Mouse (Mus musculus): Measurements from ENCODE around the gene Rac2. TPM values are rescaled to one million over a fixed set of nuclear protein-coding genes. Genes with fewer than 3 reads are reported as not detected.

Gene Rac2
- polyA plus RNA-seq, 1 experiment from 2014 or later, result 5.7 TPM

DNA sequence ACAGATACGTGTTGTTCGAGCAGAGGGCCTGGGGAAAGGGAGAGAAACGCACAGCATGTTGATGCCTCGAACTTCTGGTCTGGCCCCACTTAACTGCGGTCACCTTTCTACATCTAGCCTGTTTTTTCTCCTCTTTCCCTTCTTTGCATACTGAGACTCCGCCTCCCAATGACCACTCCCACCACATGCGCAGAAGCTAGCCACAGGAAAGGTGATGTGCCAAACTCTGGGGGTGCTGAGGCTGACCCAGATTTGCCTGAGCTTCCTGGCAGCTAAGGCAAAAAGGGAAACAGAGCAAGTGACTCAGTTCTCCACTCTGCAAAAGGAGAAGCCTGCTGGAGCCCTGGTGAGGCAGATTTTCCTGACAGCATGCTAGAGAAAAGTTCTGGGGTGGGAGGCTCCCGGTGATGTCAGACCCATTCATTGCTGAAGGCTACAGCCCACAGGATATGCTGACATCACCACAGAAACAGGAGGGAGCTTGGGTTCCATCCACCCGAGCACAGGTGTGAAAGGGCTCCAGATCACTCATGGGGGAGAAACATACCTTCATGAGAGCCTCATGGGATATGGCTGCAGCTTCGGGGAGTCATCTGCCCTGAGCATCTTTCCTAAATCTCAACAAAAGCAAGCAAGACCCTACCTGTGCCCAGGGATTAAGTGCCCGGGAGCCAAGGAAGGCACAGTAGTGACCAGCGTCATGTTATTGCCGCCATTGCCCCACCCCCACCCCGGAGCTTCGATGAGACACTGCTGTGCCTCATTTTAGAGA, 19.3 kb upstream of the Rac2 start:
- no peak overlapping the region for H3K4me2 ChIP-seq (ENCODE audit: low read length)
- H3K27ac ChIP-seq (ENCODE audit: low read depth, low read length), result no peak overlapping the region
- H3K4me3 ChIP-seq (ENCODE audit: low read length), result no peak overlapping the region
- ATAC-seq, result no peak
- no peaks in the 10 kb centered on the region for H3K36me3 ChIP-seq (ENCODE audit: control insufficient read depth, insufficient read depth, low read length)
- no peaks in the 10 kb centered on the region for H3K9me3 ChIP-seq (ENCODE audit: control insufficient read depth, low read length)
- H3K27me3 ChIP-seq (replicated peaks; ENCODE audit: control insufficient read depth, insufficient read depth, low read length), result no peaks in the 10 kb centered on the region
- H3K9ac ChIP-seq (ENCODE audit: low read depth, low read length), result no peak overlapping the region
- 69% methylated on average over 15 of the region's 15 CpGs for WGBS
- no peaks in the 10 kb centered on the region; the same call in 1 of the 2 replicates for H3K4me1 ChIP-seq (ENCODE audit: control insufficient read depth, insufficient read depth, low read depth, low read length)

GRCm38 (mm10) chr15:78590785-78591184, 18.2 kb upstream of the Rac2 start:
- Histone ChIP-seq H3K36me3 (ENCODE audit: control insufficient read depth, insufficient read depth, low read length) (no peaks in the 10 kb centered on the region), H3K4me3 (ENCODE audit: low read length) (no peak overlapping the region), H3K4me1 (ENCODE audit: control insufficient read depth, insufficient read depth, low read depth, low read length) (no peaks in the 10 kb centered on the region; the same call in 1 of the 2 replicates), H3K9me3 (ENCODE audit: control insufficient read depth, low read length) (no peaks in the 10 kb centered on the region), H3K27ac (ENCODE audit: low read depth, low read length) (no peak overlapping the region), H3K4me2 (ENCODE audit: low read length) (no peak overlapping the region), H3K9ac (ENCODE audit: low read depth, low read length) (no peak overlapping the region), H3K27me3 (replicated peaks; ENCODE audit: control insufficient read depth, insufficient read depth, low read length) (no peaks in the 10 kb centered on the region)
- no peak for ATAC-seq
- 80% methylated on average over 6 of the region's 6 CpGs for WGBS

GRCm38 (mm10) chr15:78589936-78590335, 17.4 kb upstream of the Rac2 start:
- H3K36me3 ChIP-seq (ENCODE audit: control insufficient read depth, insufficient read depth, low read length), result no peaks in the 10 kb centered on the region
- H3K9me3 ChIP-seq (ENCODE audit: control insufficient read depth, low read length), result no peaks in the 10 kb centered on the region
- no peak for ATAC-seq
- H3K4me3 ChIP-seq (ENCODE audit: low read length), result no peak overlapping the region
- H3K27me3 ChIP-seq (replicated peaks; ENCODE audit: control insufficient read depth, insufficient read depth, low read length), result no peaks in the 10 kb centered on the region
- H3K27ac ChIP-seq (ENCODE audit: low read depth, low read length), result no peak overlapping the region
- WGBS, result 80% methylated on average over 6 of the region's 6 CpGs
- H3K9ac ChIP-seq (ENCODE audit: low read depth, low read length), result no peak overlapping the region
- no peaks in the 10 kb centered on the region; the same call in 1 of the 2 replicates for H3K4me1 ChIP-seq (ENCODE audit: control insufficient read depth, insufficient read depth, low read depth, low read length)
- H3K4me2 ChIP-seq (ENCODE audit: low read length), result no peak overlapping the region

- Histone ChIP-seq H3K27ac (ENCODE audit: low read depth, low read length) (no peak overlapping the region), H3K27me3 (replicated peaks; ENCODE audit: control insufficient read depth, insufficient read depth, low read length) (no peaks in the 10 kb centered on the region), H3K9ac (ENCODE audit: low read depth, low read length) (no peak overlapping the region), H3K4me3 (ENCODE audit: low read length) (no peak overlapping the region), H3K4me2 (ENCODE audit: low read length) (no peak overlapping the region), H3K36me3 (ENCODE audit: control insufficient read depth, insufficient read depth, low read length) (no peaks in the 10 kb centered on the region), H3K4me1 (ENCODE audit: control insufficient read depth, insufficient read depth, low read depth, low read length) (no peaks in the 10 kb centered on the region; the same call in 1 of the 2 replicates), H3K9me3 (ENCODE audit: control insufficient read depth, low read length) (no peaks in the 10 kb centered on the region; the same call in 1 of the 2 replicates)
- no peak for ATAC-seq
- 90% methylated on average over 4 of the region's 4 CpGs for WGBS
Measured at GRCm38 (mm10) chr15:78588900-78589299, 16.3 kb upstream of the Rac2 start.

DNA sequence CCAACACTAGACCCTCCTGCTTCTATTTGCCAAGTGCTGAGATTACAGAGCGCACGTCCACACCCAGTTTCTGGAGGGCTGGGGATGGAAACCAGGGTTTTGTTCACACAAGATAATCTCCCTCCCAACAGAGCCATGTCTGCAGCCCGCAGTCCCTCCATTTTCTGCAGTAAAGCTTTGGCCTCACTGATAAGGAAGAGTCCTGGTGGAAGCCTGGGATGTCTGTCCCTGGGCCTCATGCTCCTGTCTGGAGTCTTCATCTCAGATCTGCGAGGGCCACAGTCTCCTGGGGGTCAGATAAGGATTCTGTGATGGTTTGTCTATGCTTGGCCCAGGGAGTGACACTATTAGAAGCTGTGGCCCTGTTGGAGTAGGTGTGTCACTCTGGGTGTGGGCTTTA, 15.5 kb upstream of the Rac2 start:
- 84% methylated on average over 4 of the region's 4 CpGs for WGBS

GRCm38 (mm10) chr15:78587050-78587994, 14.7 kb upstream of the Rac2 start:
- Histone ChIP-seq H3K9ac (ENCODE audit: low read depth, low read length) (no peak overlapping the region), H3K4me1 (ENCODE audit: control insufficient read depth, insufficient read depth, low read depth, low read length) (no peaks in the 10 kb centered on the region; the same call in 1 of the 2 replicates), H3K27ac (ENCODE audit: low read depth, low read length) (0 out of 2 replicates have a peak overlapping the region, but pooled peaks have one; percentile 8), H3K27me3 (replicated peaks; ENCODE audit: control insufficient read depth, insufficient read depth, low read length) (no peaks in the 10 kb centered on the region), H3K36me3 (ENCODE audit: control insufficient read depth, insufficient read depth, low read length) (no peaks in the 10 kb centered on the region), H3K4me3 (ENCODE audit: low read length) (no peak overlapping the region), H3K4me2 (ENCODE audit: low read length) (no peak overlapping the region), H3K9me3 (ENCODE audit: control insufficient read depth, low read length) (no peaks in the 10 kb centered on the region; the same call in 1 of the 2 replicates)
- 52% methylated on average over 18 of the region's 18 CpGs for WGBS
- peak; percentile 85 for ATAC-seq

More for the DNA sequence above, 15.5 kb upstream of the Rac2 start:
- H3K9me3 ChIP-seq (ENCODE audit: control insufficient read depth, low read length), result no peaks in the 10 kb centered on the region; the same call in 1 of the 2 replicates
- H3K36me3 ChIP-seq (ENCODE audit: control insufficient read depth, insufficient read depth, low read length), result no peaks in the 10 kb centered on the region
- no peaks in the 10 kb centered on the region; the same call in 1 of the 2 replicates for H3K4me1 ChIP-seq (ENCODE audit: control insufficient read depth, insufficient read depth, low read depth, low read length)
- ATAC-seq, result no peak
- H3K27me3 ChIP-seq (replicated peaks; ENCODE audit: control insufficient read depth, insufficient read depth, low read length), result no peaks in the 10 kb centered on the region
- no peak overlapping the region for H3K4me3 ChIP-seq (ENCODE audit: low read length)
- no peak overlapping the region for H3K4me2 ChIP-seq (ENCODE audit: low read length)
- no peak overlapping the region for H3K27ac ChIP-seq (ENCODE audit: low read depth, low read length)
- H3K9ac ChIP-seq (ENCODE audit: low read depth, low read length), result no peak overlapping the region

DNA sequence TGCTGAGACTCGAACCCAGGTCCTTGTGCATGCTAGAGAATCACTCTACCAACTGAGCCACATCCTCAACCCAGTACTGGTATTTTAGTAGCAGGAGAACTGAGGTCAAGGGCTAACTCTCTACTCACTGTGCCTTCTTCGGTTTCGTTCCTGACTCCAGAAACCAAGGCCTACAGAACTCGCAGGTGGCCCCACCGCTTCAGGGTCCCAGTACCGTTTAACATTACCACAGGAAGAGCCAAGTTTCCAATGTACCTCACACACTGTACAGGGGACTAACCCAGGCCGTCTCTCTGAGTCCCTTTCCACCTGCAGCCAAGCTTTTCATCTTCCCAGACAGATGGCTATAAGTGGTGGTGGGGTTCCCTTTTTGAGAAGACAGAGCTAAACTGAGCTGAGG, 12.8 kb upstream of the Rac2 start:
- no peaks in the 10 kb centered on the region for H3K27me3 ChIP-seq (replicated peaks; ENCODE audit: control insufficient read depth, insufficient read depth, low read length)
- peaks cover 10% of the 10 kb centered on the region for H3K4me1 ChIP-seq (ENCODE audit: control insufficient read depth, insufficient read depth, low read depth, low read length)
- no peaks in the 10 kb centered on the region for H3K36me3 ChIP-seq (ENCODE audit: control insufficient read depth, insufficient read depth, low read length)
- no peak for ATAC-seq
- no peak overlapping the region for H3K4me3 ChIP-seq (ENCODE audit: low read length)
- H3K4me2 ChIP-seq (ENCODE audit: low read length), result no peak overlapping the region
- WGBS, result 92% methylated on average over 7 of the region's 7 CpGs
- H3K9me3 ChIP-seq (ENCODE audit: control insufficient read depth, low read length), result no peaks in the 10 kb centered on the region; the same call in 1 of the 2 replicates
- no peak overlapping the region for H3K9ac ChIP-seq (ENCODE audit: low read depth, low read length)
- H3K27ac ChIP-seq (ENCODE audit: low read depth, low read length), result no peak overlapping the region

- no peak overlapping the region for H3K27ac ChIP-seq (ENCODE audit: low read depth, low read length)
- ATAC-seq, result no peak
- no peaks in the 10 kb centered on the region for H3K36me3 ChIP-seq (ENCODE audit: control insufficient read depth, insufficient read depth, low read length)
- H3K4me3 ChIP-seq (ENCODE audit: low read length), result no peak overlapping the region
- no peak overlapping the region for H3K4me2 ChIP-seq (ENCODE audit: low read length)
- no peaks in the 10 kb centered on the region; the same call in 1 of the 2 replicates for H3K9me3 ChIP-seq (ENCODE audit: control insufficient read depth, low read length)
- H3K9ac ChIP-seq (ENCODE audit: low read depth, low read length), result no peak overlapping the region
- peaks cover 19% of the 10 kb centered on the region for H3K4me1 ChIP-seq (ENCODE audit: control insufficient read depth, insufficient read depth, low read depth, low read length)
- 18% methylated on average over 11 of the region's 11 CpGs for WGBS
- H3K27me3 ChIP-seq (replicated peaks; ENCODE audit: control insufficient read depth, insufficient read depth, low read length), result no peaks in the 10 kb centered on the region
Measured at GRCm38 (mm10) chr15:78583352-78583751, 10.8 kb upstream of the Rac2 start.
